Mouse (Mus musculus) 416B (cell line): ENCODE data around the gene 1700028K03Rik.
A peak's percentile ranks its signal among the peaks of the same experiment; 100 is the strongest.

Source experiments
- DNase-seq: peaks from one replicate; pipeline ENCODE4 v3.0.0; 2011; ENCODE audit warnings: low read depth

1700028K03Rik gene

GRCm38 (mm10) chr5:107545927-107546326 lies 11.4 kb downstream of the 1700028K03Rik start:
- peak; percentile 67 for DNase-seq

- no peak for DNase-seq
Observed at GRCm38 (mm10) chr5:107547955-107548354, 13.4 kb downstream of the 1700028K03Rik start.

- DNase-seq: no peak
Observed at GRCm38 (mm10) chr5:107548444-107548843, 13.9 kb downstream of the 1700028K03Rik start.

- no peak for DNase-seq
Observed at GRCm38 (mm10) chr5:107554336-107554735, 19.8 kb downstream of the 1700028K03Rik start.

- no peak for DNase-seq
Observed at GRCm38 (mm10) chr5:107556969-107557368, 22.5 kb downstream of the 1700028K03Rik start.

- no peak for DNase-seq
Observed at GRCm38 (mm10) chr5:107569148-107569547, 34.6 kb downstream of the 1700028K03Rik start.

GRCm38 (mm10) chr5:107597301-107598077 lies 63.0 kb downstream of the 1700028K03Rik start, which contains the start of the genes Rpap2 and Glmn:
Gene Rpap2, plus strand, starts transcription at chr5:107597373.
Gene Glmn, minus strand, starts transcription at chr5:107597888.
- DNase-seq: peak; percentile 83

- peak; percentile 35 for DNase-seq
Observed at GRCm38 (mm10) chr5:107598380-107598779, 63.9 kb downstream of the 1700028K03Rik start.
